Mouse (Mus musculus) CH12.LX (cell line): ENCODE measurements at regions not wholly inside any gene's neighbourhood (a gene's known extent, or its start where the extent isn't known, plus 50 kb on each side); places are given as distances from the start of the nearest gene placed in this dataset.

Source experiments
- EP300 ChIP-seq: IDR thresholded peaks from 2 replicates; pipeline ENCODE4 v1.6.1; 2011; ENCODE audit warnings: low read length, improper control_type of control experiment
- ETS1 ChIP-seq: conservative IDR thresholded peaks from 2 replicates; pipeline ENCODE4 v1.6.1; 2012; ENCODE audit warnings: low read depth, mild to moderate bottlenecking, inconsistent platforms, low read length, improper control_type of control experiment, moderate library complexity
- MAZ ChIP-seq: IDR thresholded peaks from 2 replicates; pipeline ENCODE4 v1.6.1; 2012; ENCODE audit warnings: low read depth, mild to moderate bottlenecking, inconsistent platforms, low read length, improper control_type of control experiment, moderate library complexity
- RAD21 ChIP-seq: IDR thresholded peaks from 2 replicates; pipeline ENCODE4 v1.6.1; 2011; ENCODE audit warnings: low read depth, mild to moderate bottlenecking, low read length, improper control_type of control experiment, moderate library complexity

- TF ChIP-seq EP300 (no peak), ETS1 (no peak), RAD21 (no peak), MAZ (no peak)
These were observed 128.8 kb upstream of the Htr1f start for GRCm38 (mm10) chr16:65234404-65234803.
